Mouse (Mus musculus): ENCODE measurements around the gene Dao.

DNA sequence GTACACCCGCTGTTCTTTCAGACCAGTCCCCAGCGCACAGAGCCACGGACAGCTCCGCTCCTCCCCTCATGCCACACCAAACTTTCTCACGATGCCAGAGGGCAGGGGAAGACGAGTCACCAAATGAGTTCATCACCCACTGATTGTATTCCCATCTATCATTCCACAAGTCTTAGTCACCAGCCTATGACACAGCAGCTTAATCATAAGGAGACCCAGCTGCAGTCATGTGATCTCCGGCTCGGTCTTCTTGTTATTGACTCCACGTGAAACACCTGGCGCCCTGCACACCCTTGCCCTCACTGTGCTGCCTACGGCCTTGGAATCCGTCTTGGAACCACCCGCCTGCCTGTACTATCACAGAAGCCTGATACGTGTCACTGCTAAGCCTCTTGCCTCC lies 38.5 kb upstream of the Dao start:
- TF ChIP-seq CTCF (IDR thresholded peaks at IDR 0.05; ENCODE audit: low read depth, low read length) (no peak), POLR2A (IDR thresholded peaks at IDR 0.05; ENCODE audit: borderline replicate concordance, low read depth, low read length) (no peak)

Measured in bone marrow macrophage, adult 2 months (primary cell).